Mouse (Mus musculus): Measurements from ENCODE around the gene Cdkal1.

DNA sequence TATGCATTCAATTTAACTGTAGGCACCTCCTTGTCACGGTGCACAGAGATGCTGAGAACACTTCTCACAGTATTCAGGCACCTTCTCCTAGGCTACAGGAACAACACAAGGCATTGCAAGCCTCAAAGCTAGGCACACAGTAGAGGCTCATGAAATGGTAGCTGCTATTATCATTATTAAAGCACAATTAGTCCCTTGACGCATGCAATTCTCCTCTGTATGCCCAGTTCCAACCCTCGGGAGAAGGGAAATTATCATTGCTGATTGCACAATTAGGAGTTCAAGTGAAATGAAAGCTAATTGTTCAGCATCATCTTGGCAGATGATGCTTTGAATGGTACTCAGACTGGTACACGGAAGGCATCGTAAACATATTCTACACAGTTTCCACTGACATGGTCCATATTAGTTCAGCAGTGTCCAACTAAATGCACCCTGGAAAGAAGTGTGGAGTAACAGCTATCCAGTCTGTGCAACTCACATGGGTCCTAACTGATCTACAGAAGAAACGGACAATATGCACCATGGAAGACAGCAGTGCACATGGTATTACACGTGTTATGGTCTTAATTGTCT is 506.0 kb downstream of the Cdkal1 start:
- TF ChIP-seq POLR2A (IDR thresholded peaks at IDR 0.05; ENCODE audit: borderline replicate concordance, extremely low read depth, insufficient read depth, insufficient read length, poor library complexity, severe bottlenecking): no peak
- no peak for TF ChIP-seq CTCF (IDR thresholded peaks at IDR 0.05; ENCODE audit: borderline replicate concordance, extremely low read depth, insufficient read depth, insufficient read length)

All from brain, embryonic 14.5 days (tissue).